Mouse (Mus musculus) liver, embryonic 14.5 days (tissue): ENCODE measurements at regions not wholly inside any gene's neighbourhood (a gene's known extent, or its start where the extent isn't known, plus 50 kb on each side); places are given as distances from the start of the nearest gene placed in this dataset.

ENCODE experiments used
- ATAC-seq: fragments of 200-750 bp; cut with Nextera tagmentation; 2 replicates; pipeline ENCODE4 v1.8.0; 2017; ENCODE audit warnings: moderate number of reproducible peaks, mild to moderate bottlenecking, moderate library complexity; ENCODE audit not compliant: insufficient read depth
- DNase-seq, 3 experiments: peaks; one replicate each; pipeline ENCODE4 v3.0.0-alpha.2; 2012 to 2013; ENCODE audit warnings: low read depth in 3 of 3, low spot score in 3 of 3
- H3K27ac ChIP-seq: fragments of 300-500 bp; sonication (generic); 2 replicates; pipeline ENCODE4 v1.5.1; 2014; ENCODE audit warnings: moderate library complexity, mild to moderate bottlenecking, control low read depth, inconsistent platforms
- H3K27me3 ChIP-seq: fragments of 300-500 bp; sonication (generic); 2 replicates; pipeline ENCODE4 v1.6.1; 2014; ENCODE audit warnings: mild to moderate bottlenecking, low read length, moderate library complexity; ENCODE audit not compliant: control insufficient read depth, insufficient read depth
- H3K36me3 ChIP-seq: fragments of 300-500 bp; sonication (generic); replicated peaks from 2 replicates; pipeline ENCODE4 v1.6.1; 2014; ENCODE audit warnings: low read depth; ENCODE audit not compliant: control insufficient read depth, insufficient read depth
- H3K4me1 ChIP-seq, 2 experiments: fragments of 200-500 bp in 1 of 2; fragments of 300-500 bp in 1 of 2; sonication (generic) in 1 of 2; replicated peaks; 2 replicates each; pipeline ENCODE4 v1.6.1; 2012 to 2014; ENCODE audit warnings: antibody characterized with exemption in 1 of 2, inconsistent platforms in 1 of 2, low read length in 1 of 2; ENCODE audit not compliant: control insufficient read depth in 2 of 2, insufficient read depth in 2 of 2
- H3K4me2 ChIP-seq: fragments of 300-500 bp; sonication (generic); 2 replicates; pipeline ENCODE4 v1.6.1; 2014; ENCODE audit warnings: low read depth, mild to moderate bottlenecking, control low read depth, moderate library complexity
- H3K4me3 ChIP-seq, 2 experiments: fragments of 200-500 bp in 1 of 2; fragments of 300-500 bp in 1 of 2; sonication (generic) in 1 of 2; 2 replicates each; pipeline ENCODE4 v1.5.1; 2012 to 2014; ENCODE audit warnings: low read depth in 2 of 2, low read length in 2 of 2, mild to moderate bottlenecking in 2 of 2, control low read depth in 1 of 2, inconsistent platforms in 1 of 2, moderate library complexity in 1 of 2; ENCODE audit not compliant: insufficient read depth in 1 of 2
- H3K9ac ChIP-seq: fragments of 300-500 bp; sonication (generic); replicated peaks from 2 replicates; pipeline ENCODE4 v1.6.1; 2014; ENCODE audit warnings: mild to moderate bottlenecking, control low read depth, moderate library complexity
- H3K9me3 ChIP-seq: fragments of 300-500 bp; sonication (generic); 2 replicates; pipeline ENCODE4 v1.6.1; 2016; ENCODE audit warnings: low read length, mixed read lengths; ENCODE audit not compliant: control insufficient read depth
- CTCF ChIP-seq: IDR thresholded peaks from 2 replicates; pipeline ENCODE4 v1.5.1; 2016; ENCODE audit warnings: antibody characterized with exemption, low read depth, control low read depth
- EP300 ChIP-seq: IDR thresholded peaks from 2 replicates; pipeline ENCODE4 v1.6.1; 2016; ENCODE audit warnings: antibody characterized with exemption, low read depth
- WGBS: fragments of 180-500 bp; shearing (Covaris S2); extraction: QIAGEN DNeasy Blood & Tissue Kit; methylation state at CpG from one replicate; pipeline ENCODE4 v1.1.7; 2014; ENCODE audit not compliant: insufficient replicate concordance; 5-methylcytosine and 5-hydroxymethylcytosine counted together

- DNase-seq = no peak
- Histone ChIP-seq H3K27ac (no peak overlapping the region), H3K9me3 (no peaks in the 10 kb centered on the region), H3K4me1 (no peaks in the 10 kb centered on the region), H3K27me3 (no peaks in the 10 kb centered on the region), H3K36me3 (no peaks in the 10 kb centered on the region), H3K4me2 (no peak overlapping the region), H3K4me3 (no peak overlapping the region), H3K9ac (no peak overlapping the region)
- 66% methylated on average over 9 of the region's 9 CpGs for WGBS
- no peak for ATAC-seq
- TF ChIP-seq CTCF (no peak), EP300 (no peak)
Measured at GRCm38 (mm10) chr13:70115576-70115975, 313.4 kb downstream of the Med10 start.

GRCm38 (mm10) chr13:70124860-70125545 is 322.8 kb downstream of the Med10 start:
- WGBS = 36% methylated on average over 9 of the region's 9 CpGs
- DNase-seq (no peak), ATAC-seq (no peak)
- H3K9me3 ChIP-seq = no peaks in the 10 kb centered on the region
- no peak overlapping the region for H3K4me2 ChIP-seq
- H3K4me3 ChIP-seq = no peak overlapping the region
- no peaks in the 10 kb centered on the region for H3K27me3 ChIP-seq
- H3K27ac ChIP-seq = no peak overlapping the region
- H3K9ac ChIP-seq = no peak overlapping the region
- no peaks in the 10 kb centered on the region for H3K4me1 ChIP-seq
- no peak for TF ChIP-seq CTCF
- TF ChIP-seq EP300 = no peak
- H3K36me3 ChIP-seq = no peaks in the 10 kb centered on the region

GRCm38 (mm10) chr13:70127310-70127709 is 325.1 kb downstream of the Med10 start:
- no peak overlapping the region for H3K4me3 ChIP-seq
- DNase-seq = no peak
- H3K27me3 ChIP-seq = no peaks in the 10 kb centered on the region
- no peaks in the 10 kb centered on the region for H3K9me3 ChIP-seq
- TF ChIP-seq EP300 = no peak
- no peak for TF ChIP-seq CTCF
- ATAC-seq = no peak
- no peaks in the 10 kb centered on the region for H3K4me1 ChIP-seq
- no peak overlapping the region for H3K9ac ChIP-seq
- H3K4me2 ChIP-seq = no peak overlapping the region
- 48% methylated on average over 4 of the region's 4 CpGs for WGBS
- H3K36me3 ChIP-seq = no peaks in the 10 kb centered on the region
- no peak overlapping the region for H3K27ac ChIP-seq

- no peak overlapping the region for H3K4me2 ChIP-seq
- no peaks in the 10 kb centered on the region for H3K36me3 ChIP-seq
- TF ChIP-seq EP300 = no peak
- TF ChIP-seq CTCF = no peak
- DNase-seq (no peak), ATAC-seq (no peak)
- no peaks in the 10 kb centered on the region for H3K9me3 ChIP-seq
- H3K4me3 ChIP-seq = no peak overlapping the region
- no peaks in the 10 kb centered on the region for H3K27me3 ChIP-seq
- no peaks in the 10 kb centered on the region for H3K4me1 ChIP-seq
- H3K9ac ChIP-seq = no peak overlapping the region
- WGBS = 65% methylated on average over 8 of the region's 8 CpGs
- H3K27ac ChIP-seq = no peak overlapping the region
Measured at GRCm38 (mm10) chr13:70134544-70134943, 332.3 kb downstream of the Med10 start.

- ATAC-seq (no peak), DNase-seq (no peak)
- Histone ChIP-seq H3K4me3 (no peak overlapping the region), H3K4me1 (no peaks in the 10 kb centered on the region), H3K9me3 (no peaks in the 10 kb centered on the region), H3K9ac (no peak overlapping the region), H3K27ac (no peak overlapping the region), H3K36me3 (no peaks in the 10 kb centered on the region), H3K4me2 (no peak overlapping the region), H3K27me3 (no peaks in the 10 kb centered on the region)
- no peak for TF ChIP-seq CTCF
- no peak for TF ChIP-seq EP300
- WGBS = 62% methylated on average over 1 of the region's 1 CpGs
Measured at GRCm38 (mm10) chr13:70136209-70136608, 334.0 kb downstream of the Med10 start.
